Mouse (Mus musculus) CH12.LX (cell line): Measurements from ENCODE around the gene Rps6kb2. TPM values are rescaled to one million over a fixed set of nuclear protein-coding genes. Genes with fewer than 3 reads are reported as not detected.

ENCODE experiments used
- DNase-seq: peaks from one replicate; pipeline ENCODE4 v3.0.0-alpha.2; 2013; ENCODE audit errors: extremely low read depth
- H3K27ac ChIP-seq: 2 replicates; pipeline ENCODE4 v1.5.1; 2012; ENCODE audit warnings: low read depth, mild to moderate bottlenecking, control low read depth, moderate library complexity; ENCODE audit not compliant: insufficient read depth
- H3K27me3 ChIP-seq: replicated peaks from 2 replicates; pipeline ENCODE3; 2012; ENCODE audit warnings: inconsistent platforms
- H3K36me3 ChIP-seq, 2 experiments: replicated peaks in 1 of 2; 2 replicates each; pipeline versions ENCODE3 to v1.6.1; 2012; ENCODE audit warnings: inconsistent platforms in 1 of 2, low read length in 1 of 2, mild to moderate bottlenecking in 1 of 2, mixed read lengths in 1 of 2, moderate library complexity in 1 of 2; ENCODE audit not compliant: control insufficient read depth in 1 of 2, insufficient read depth in 1 of 2
- H3K4me1 ChIP-seq, 2 experiments: 2 replicates each; pipeline ENCODE4 v1.6.1; 2012; ENCODE audit warnings: inconsistent platforms in 1 of 2, moderate library complexity in 1 of 2; ENCODE audit not compliant: insufficient read depth in 2 of 2, control insufficient read depth in 1 of 2
- H3K4me2 ChIP-seq: 2 replicates; pipeline ENCODE4 v1.6.1; 2012; ENCODE audit warnings: low read depth, mild to moderate bottlenecking, control low read depth; ENCODE audit not compliant: poor library complexity, insufficient read depth, severe bottlenecking
- H3K4me3 ChIP-seq, 3 experiments: fragments of 150-350 bp in 1 of 3; sonication (generic) in 1 of 3; replicated peaks in 1 of 3; 2 replicates each; pipeline versions ENCODE3 to v1.5.1; 2011 to 2012; ENCODE audit warnings: low read depth in 2 of 3, low read length in 2 of 3, mild to moderate bottlenecking in 2 of 3, moderate library complexity in 2 of 3, control low read depth in 1 of 3, improper control_type of control experiment in 1 of 3, inconsistent platforms in 1 of 3, mixed read lengths in 1 of 3; ENCODE audit not compliant: poor library complexity in 1 of 3
- H3K79me2 ChIP-seq: replicated peaks from 2 replicates; pipeline ENCODE4 v1.6.1; 2012; ENCODE audit warnings: mild to moderate bottlenecking, moderate library complexity; ENCODE audit not compliant: control insufficient read depth, poor library complexity, insufficient read depth, severe bottlenecking; ENCODE audit errors: extremely low read depth
- H3K9ac ChIP-seq: 2 replicates; pipeline ENCODE4 v1.6.1; 2012; ENCODE audit warnings: low read depth, mild to moderate bottlenecking, control low read depth, moderate library complexity; ENCODE audit not compliant: insufficient read depth
- H3K9me3 ChIP-seq: replicated peaks from 2 replicates; pipeline ENCODE3; 2012; ENCODE audit warnings: low read length, inconsistent platforms, mixed read lengths
- BHLHE40 ChIP-seq: IDR thresholded peaks from 2 replicates; pipeline ENCODE4 v1.6.1; 2011; ENCODE audit warnings: mild to moderate bottlenecking, low read depth, low read length, improper control_type of control experiment
- CHD1 ChIP-seq: IDR thresholded peaks from 2 replicates; pipeline ENCODE4 v1.6.1; 2012; ENCODE audit warnings: low read depth, low read length, improper control_type of control experiment, inconsistent platforms
- CHD2 ChIP-seq: IDR thresholded peaks from 2 replicates; pipeline ENCODE4 v1.6.1; 2011; ENCODE audit warnings: low read length, improper control_type of control experiment
- CTCF ChIP-seq, 2 experiments: IDR thresholded peaks in 1 of 2; conservative IDR thresholded peaks in 1 of 2; 2 replicates each; pipeline ENCODE4 v1.5.1; 2011 to 2012; ENCODE audit warnings: low read depth in 2 of 2, low read length in 2 of 2, improper control_type of control experiment in 1 of 2, inconsistent platforms in 1 of 2, mild to moderate bottlenecking in 1 of 2, moderate library complexity in 1 of 2
- E2F4 ChIP-seq: IDR thresholded peaks from 2 replicates; pipeline ENCODE4 v1.6.1; 2011; ENCODE audit warnings: low read depth, low read length, improper control_type of control experiment; ENCODE audit not compliant: insufficient replicate concordance
- ELF1 ChIP-seq: IDR thresholded peaks from 2 replicates; pipeline ENCODE4 v1.6.1; 2014; ENCODE audit warnings: low read depth, mild to moderate bottlenecking, inconsistent platforms, low read length, improper control_type of control experiment
- EP300 ChIP-seq: IDR thresholded peaks from 2 replicates; pipeline ENCODE4 v1.6.1; 2011; ENCODE audit warnings: low read length, improper control_type of control experiment
- ETS1 ChIP-seq: conservative IDR thresholded peaks from 2 replicates; pipeline ENCODE4 v1.6.1; 2012; ENCODE audit warnings: low read depth, mild to moderate bottlenecking, inconsistent platforms, low read length, improper control_type of control experiment, moderate library complexity
- GABPA ChIP-seq: IDR thresholded peaks from 2 replicates; pipeline ENCODE4 v1.6.1; 2012; ENCODE audit warnings: low read depth, low read length, improper control_type of control experiment, inconsistent platforms; ENCODE audit not compliant: insufficient replicate concordance
- HCFC1 ChIP-seq: IDR thresholded peaks from 2 replicates; pipeline ENCODE4 v1.6.1; 2012; ENCODE audit warnings: low read depth, mild to moderate bottlenecking, inconsistent platforms, low read length, improper control_type of control experiment
- IRF4 ChIP-seq: IDR thresholded peaks from 2 replicates; pipeline ENCODE4 v1.6.1; 2014; ENCODE audit warnings: low read depth, mild to moderate bottlenecking, inconsistent platforms, low read length, improper control_type of control experiment
- JUN ChIP-seq: IDR thresholded peaks from 2 replicates; pipeline ENCODE4 v1.6.1; 2011; ENCODE audit warnings: low read depth, mild to moderate bottlenecking, low read length, improper control_type of control experiment, moderate library complexity; ENCODE audit not compliant: insufficient read depth
- JUND ChIP-seq: conservative IDR thresholded peaks from 2 replicates; pipeline ENCODE4 v1.6.1; 2011; ENCODE audit warnings: low read depth, low read length, improper control_type of control experiment
- KAT2A ChIP-seq: IDR thresholded peaks from 2 replicates; pipeline ENCODE4 v1.6.1; 2012; ENCODE audit warnings: low read length, improper control_type of control experiment, inconsistent platforms; ENCODE audit not compliant: insufficient replicate concordance
- MAFK ChIP-seq: IDR thresholded peaks from 2 replicates; pipeline ENCODE4 v1.6.1; 2011; ENCODE audit warnings: low read length, improper control_type of control experiment; ENCODE audit not compliant: insufficient replicate concordance
- MAX ChIP-seq: IDR thresholded peaks from 2 replicates; pipeline ENCODE4 v1.6.1; 2011; ENCODE audit warnings: low read length, improper control_type of control experiment
- MAZ ChIP-seq: IDR thresholded peaks from 2 replicates; pipeline ENCODE4 v1.6.1; 2012; ENCODE audit warnings: low read depth, mild to moderate bottlenecking, inconsistent platforms, low read length, improper control_type of control experiment, moderate library complexity
- MEF2A ChIP-seq: IDR thresholded peaks from 2 replicates; pipeline ENCODE4 v1.6.1; 2014; ENCODE audit warnings: low read depth, mild to moderate bottlenecking, inconsistent platforms, low read length, improper control_type of control experiment, borderline replicate concordance
- MXI1 ChIP-seq: IDR thresholded peaks from 2 replicates; pipeline ENCODE4 v1.6.1; 2011; ENCODE audit warnings: mild to moderate bottlenecking, low read depth, low read length, improper control_type of control experiment
- MYC ChIP-seq: IDR thresholded peaks from 2 replicates; pipeline ENCODE4 v1.6.1; 2011; ENCODE audit warnings: low read depth, mild to moderate bottlenecking, improper control_type of control experiment, low read length
- NELFE ChIP-seq: IDR thresholded peaks from 2 replicates; pipeline ENCODE4 v1.6.1; 2011; ENCODE audit warnings: low read depth, low read length, improper control_type of control experiment
- NRF1 ChIP-seq: IDR thresholded peaks from 2 replicates; pipeline ENCODE4 v1.6.1; 2014; ENCODE audit warnings: low read depth, mild to moderate bottlenecking, inconsistent platforms, low read length, improper control_type of control experiment, moderate library complexity
- PAX5 ChIP-seq: IDR thresholded peaks from 2 replicates; pipeline ENCODE4 v1.6.1; 2012; ENCODE audit warnings: low read length, inconsistent platforms, mixed read lengths
- POLR2A ChIP-seq: IDR thresholded peaks from 2 replicates; pipeline ENCODE4 v1.6.1; 2011; ENCODE audit warnings: low read depth, mild to moderate bottlenecking, improper control_type of control experiment, low read length
- POLR2AphosphoS2 ChIP-seq: IDR thresholded peaks from 2 replicates; pipeline ENCODE4 v1.6.1; 2011; ENCODE audit warnings: low read depth, low read length, improper control_type of control experiment
- RAD21 ChIP-seq: IDR thresholded peaks from 2 replicates; pipeline ENCODE4 v1.6.1; 2011; ENCODE audit warnings: low read depth, mild to moderate bottlenecking, low read length, improper control_type of control experiment, moderate library complexity
- RCOR1 ChIP-seq: conservative IDR thresholded peaks from 2 replicates; pipeline ENCODE4 v1.6.1; 2012; ENCODE audit warnings: low read depth, mild to moderate bottlenecking, inconsistent platforms, low read length, improper control_type of control experiment
- SIN3A ChIP-seq: IDR thresholded peaks from 2 replicates; pipeline ENCODE4 v1.6.1; 2012; ENCODE audit warnings: low read length, improper control_type of control experiment, inconsistent platforms
- SMC3 ChIP-seq: IDR thresholded peaks from 2 replicates; pipeline ENCODE4 v1.6.1; 2011; ENCODE audit warnings: low read depth, low read length, improper control_type of control experiment
- TBP ChIP-seq: conservative IDR thresholded peaks from 2 replicates; pipeline ENCODE4 v1.6.1; 2011; ENCODE audit warnings: low read depth, low read length, improper control_type of control experiment
- TCF12 ChIP-seq: IDR thresholded peaks from 2 replicates; pipeline ENCODE4 v1.6.1; 2014; ENCODE audit warnings: low read depth, mild to moderate bottlenecking, inconsistent platforms, low read length, improper control_type of control experiment
- UBTF ChIP-seq: IDR thresholded peaks from 2 replicates; pipeline ENCODE4 v1.6.1; 2012; ENCODE audit warnings: low read depth, mild to moderate bottlenecking, inconsistent platforms, low read length, improper control_type of control experiment, moderate library complexity
- USF1 ChIP-seq: IDR thresholded peaks from 2 replicates; pipeline ENCODE4 v1.6.1; 2014; ENCODE audit warnings: low read depth, mild to moderate bottlenecking, inconsistent platforms, low read length, improper control_type of control experiment
- USF2 ChIP-seq: conservative IDR thresholded peaks from 2 replicates; pipeline ENCODE4 v1.6.1; 2011; ENCODE audit warnings: low read depth, low read length, improper control_type of control experiment
- ZC3H11A ChIP-seq: IDR thresholded peaks from 2 replicates; pipeline ENCODE4 v1.6.1; 2012; ENCODE audit warnings: low read depth, mild to moderate bottlenecking, inconsistent platforms, low read length, improper control_type of control experiment
- ZKSCAN1 ChIP-seq: IDR thresholded peaks from 2 replicates; pipeline ENCODE4 v1.6.1; 2012; ENCODE audit warnings: low read depth, inconsistent platforms, low read length, improper control_type of control experiment, borderline replicate concordance
- ZMIZ1 ChIP-seq: IDR thresholded peaks from 2 replicates; pipeline ENCODE4 v1.6.1; 2012; ENCODE audit warnings: low read depth, mild to moderate bottlenecking, inconsistent platforms, low read length, improper control_type of control experiment
- ZNF384 ChIP-seq: IDR thresholded peaks from 2 replicates; pipeline ENCODE4 v1.6.1; 2012; ENCODE audit warnings: low read depth, low read length, improper control_type of control experiment, inconsistent platforms
- dilution Hi-C: fragments of 300-500 bp; cut with MboI; formaldehyde crosslinking; loops from 2 replicates; pipeline ENCODE4 v1.14.3; 2020; ENCODE audit warnings: low sequenced_read_pairs; ENCODE audit not compliant: extremely low pct_unique_long_range_greater_than_20kb, extremely low pct_ligation_motif_present
- in situ Hi-C: fragments of 300-500 bp; cut with MboI; formaldehyde crosslinking; loops from 3 replicates; pipeline ENCODE4 v1.14.3; 2019; ENCODE audit warnings: low sequenced_read_pairs, low pct_ligation_motif_present, low pct_unique_long_range_greater_than_20kb, mixed read lengths
- polyA plus RNA-seq: library from polyadenylated mRNA; unstranded; fragments of >175 nt; gene quantifications from 2 replicates; pipeline ENCODE4 v1.2.1, GENCODE M21; 2012; ENCODE audit warnings: low read depth; ENCODE audit not compliant: insufficient read length
- total RNA-seq, 2 experiments: library from RNA; depleted of rRNA; stranded (reverse); fragments of 300-350 nt in 1 of 2; fragments of >200 nt in 1 of 2; gene quantifications; 2 replicates each; pipeline ENCODE4 v1.2.3; 2012 to 2014

Gene Rps6kb2
- total and polyA plus RNA-seq, 3 experiments, result 9.7 to 26.6 (median 20.7) TPM

DNA sequence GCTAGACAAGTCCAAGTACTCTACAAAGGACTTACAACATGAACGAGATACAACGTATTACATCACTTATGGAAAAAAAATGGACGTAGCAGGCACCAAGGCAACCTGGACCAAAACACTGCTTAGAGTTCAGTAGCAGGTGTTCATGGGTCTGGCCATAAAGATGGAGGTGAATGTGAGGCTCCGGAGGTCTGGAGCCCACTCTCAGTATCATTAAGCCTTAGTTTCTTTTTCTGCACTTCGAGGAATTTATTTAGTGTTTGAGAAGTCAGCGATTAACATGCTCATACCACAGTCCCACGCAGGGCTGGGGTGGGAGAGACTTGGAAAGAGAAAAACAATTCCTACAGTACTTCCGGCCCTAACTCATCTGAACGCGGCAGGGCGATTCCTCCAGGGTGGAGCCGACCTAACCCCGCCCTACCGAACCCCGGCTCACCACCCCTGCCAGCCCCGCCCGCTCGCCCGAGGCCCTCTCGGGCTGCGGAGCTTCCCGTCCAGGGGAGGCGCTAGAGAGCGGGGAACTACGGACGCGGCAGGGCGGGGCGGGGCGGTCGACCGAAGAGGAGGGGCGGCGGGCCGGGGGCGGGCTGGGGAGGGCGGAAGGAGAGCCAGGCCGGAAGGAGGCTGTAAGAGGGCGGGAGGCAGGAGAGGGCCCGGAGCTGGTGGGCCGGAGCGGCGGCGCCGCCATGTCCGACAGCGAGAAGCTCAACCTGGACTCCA, 28.5 kb upstream of the Rps6kb2 start, which contains the start of gene Ppp1ca:
Gene Ppp1ca (plus strand): TSS at position 538 of the 723 bp plus-strand sequence.
- peaks cover 46% of the 10 kb centered on the region for H3K79me2 ChIP-seq
- no peaks in the 10 kb centered on the region for H3K9me3 ChIP-seq
- peak; percentile 82 for TF ChIP-seq NELFE
- peak; percentile 11; the same call in 1 of the 2 replicates for TF ChIP-seq BHLHE40
- TF ChIP-seq MAZ, result peak; percentile 98
- TF ChIP-seq TCF12, result 0 out of 2 replicates have a peak, but pooled peaks have one; percentile 34
- peak; percentile 73 for TF ChIP-seq ZNF384
- TF ChIP-seq IRF4, result 0 out of 2 replicates have a peak, but pooled peaks have one; percentile 7
- TF ChIP-seq TBP, result peak; percentile 70
- TF ChIP-seq EP300, result peak; percentile 52; the same call in 1 of the 2 replicates
- peak; percentile 32 for TF ChIP-seq MAX
- no peak; the same call in 1 of the 2 replicates for TF ChIP-seq MXI1
- no peak for TF ChIP-seq JUND
- no peak for TF ChIP-seq GABPA
- no peak; the same call in 1 of the 2 replicates for TF ChIP-seq UBTF
- TF ChIP-seq USF2, result no peak
- TF ChIP-seq POLR2A, result peak; percentile 87
- TF ChIP-seq SMC3, result peak; percentile 21; the same call in 1 of the 2 replicates
- TF ChIP-seq RAD21, result peak; percentile 22
- TF ChIP-seq CTCF (conservative IDR thresholded peaks at IDR 0.05 in 1 of 2, IDR thresholded peaks at IDR 0.05 in 1 of 2; ENCODE audit: low read depth in 2 of 2, low read length in 2 of 2), result peak in 1 of 2 experiments; percentile 73; a peak in 2 of 4 replicates
- TF ChIP-seq ZKSCAN1, result no peak
- TF ChIP-seq CHD2, result no peak
- TF ChIP-seq ZMIZ1, result peak; percentile 56; the same call in 1 of the 2 replicates
- TF ChIP-seq PAX5, result no peak
- no peak for TF ChIP-seq RCOR1
- peak; percentile 72; the same call in 1 of the 2 replicates for TF ChIP-seq SIN3A
- no peak for TF ChIP-seq JUN
- no peak for TF ChIP-seq USF1
- no peak for TF ChIP-seq ETS1
- TF ChIP-seq HCFC1, result peak; percentile 13; the same call in 1 of the 2 replicates
- no peak for TF ChIP-seq E2F4
- peak; percentile 47 for TF ChIP-seq MEF2A
- TF ChIP-seq POLR2AphosphoS2, result peak; percentile 46
- 0 out of 2 replicates have a peak, but pooled peaks have one; percentile 39 for TF ChIP-seq MYC
- 0 out of 2 replicates have a peak, but pooled peaks have one; percentile 18 for TF ChIP-seq KAT2A
- TF ChIP-seq NRF1, result 0 out of 2 replicates have a peak, but pooled peaks have one; percentile 24
- TF ChIP-seq ELF1, result peak; percentile 80; the same call in 1 of the 2 replicates
- no peak for TF ChIP-seq CHD1
- TF ChIP-seq ZC3H11A, result no peak
- no peak for TF ChIP-seq MAFK
- peak within 1 kb of the TSS; percentile 82 for H3K27ac ChIP-seq
- H3K36me3 ChIP-seq, result peaks cover 46 to 63% of the 10 kb centered on the region in 2 experiments
- H3K4me1 ChIP-seq, result peaks cover 21 to 65% of the 10 kb centered on the region in 2 experiments
- peak within 1 kb of the TSS; percentile 74 for H3K9ac ChIP-seq
- DNase-seq, result peak; percentile 94
- in situ Hi-C loops (no loop called here), dilution Hi-C loops (no loop called here)
- H3K4me2 ChIP-seq, result peak within 1 kb of the TSS; percentile 70
- H3K4me3 ChIP-seq, result peak within 1 kb of the TSS; percentile 86 to 89 (median 87)
- no peaks in the 10 kb centered on the region for H3K27me3 ChIP-seq
